In genomic region chr9:96611693-96612293, GRCm38 (mm10) we compare ENCODE assay signal across 18 mouse cellular contexts. TPM values are rescaled to one million over a fixed set of nuclear protein-coding genes. Genes with fewer than 3 reads are reported as not detected.
A peak's percentile ranks its signal among the peaks of the same experiment; 100 is the strongest.
DNase-seq lines count a peak whose midpoint lies in the region; ATAC-seq and TF ChIP-seq lines count a peak whose summit lies in the region.
"Had no signal": no experiment of that assay in that cellular context is flagged by ENCODE, and none has a peak within 500 bp of the region (broad histone marks: within the 10 kb centered on the region; RNA-seq: fewer than 3 reads in every experiment).

No protein-coding gene starts in this region.

- H3K4me3 ChIP-seq in ES-E14 (ENCODE audit: insufficient read depth in 1 of 2, low read depth in 1 of 2, low read length in 2 of 2, poor library complexity in 1 of 2, severe bottlenecking in 1 of 2): no peak overlapping the region
- H3K4me3 ChIP-seq: limb, embryonic 12.5 days; lung, embryonic 15.5 days; midbrain, embryonic 15.5 days had no signal

- no peak overlapping the region for H3K27ac ChIP-seq in ES-E14 (ENCODE audit: insufficient read depth, low read depth, low read length, poor library complexity, severe bottlenecking)
- H3K27ac ChIP-seq: limb, embryonic 12.5 days; lung, embryonic 15.5 days; midbrain, embryonic 15.5 days had no signal

- H3K9me3 ChIP-seq in ES-E14 (ENCODE audit: control insufficient read depth, insufficient read depth, low read depth, low read length): no peaks in the 10 kb centered on the region
- H3K9me3 ChIP-seq: lung, embryonic 15.5 days had no signal

- peak; percentile 46 for ATAC-seq in activated CD4-positive, CD25-positive, alpha-beta regulatory T cell, adult 4 months
- ATAC-seq in inflammation-experienced regulatory T-cells, adult 6 months: peak; percentile 60
- peak; percentile 77 for ATAC-seq in megakaryocyte progenitor cell, adult 5-6 weeks (replicated peaks; ENCODE audit: poor library complexity)
- ATAC-seq: forebrain, embryonic 14.5 days; intestine, embryonic 16.5 days; midbrain, embryonic 15.5 days; Patski had no signal

- in situ Hi-C loops in ES-E14 (cut with MboI; ENCODE audit: low sequenced_read_pairs in 2 of 2, unreplicated experiment in 2 of 2): no loop called here

- no peak for DNase-seq in ES-E14 (ENCODE audit: low read depth, low spot score)
- DNase-seq in left cerebral cortex, adult 18-20 months (ENCODE audit: low spot score in 2 of 2): no peak
- no peak for DNase-seq in kidney, postnatal 10 days
- no peak for DNase-seq in adrenal gland, adult (ENCODE audit: inconsistent age in 2 of 2, low spot score in 1 of 2)
- DNase-seq: adrenal gland, adult 2 months; cerebellum, adult 2 months; heart, adult 18-20 months; kidney, postnatal 14 days; thymus, postnatal 4 days had no signal

- H3K4me1 ChIP-seq in ES-E14 (ENCODE audit: control insufficient read depth in 2 of 2, insufficient read depth in 2 of 2, low read length in 2 of 2, poor library complexity in 1 of 2): peaks cover 2 to 4% of the 10 kb centered on the region in 2 experiments; a peak in 1 of 4 replicates
- H3K4me1 ChIP-seq: limb, embryonic 12.5 days; midbrain, embryonic 15.5 days had no signal

- H3K9ac ChIP-seq in ES-E14 (ENCODE audit: insufficient read depth, low read depth, low read length, poor library complexity, severe bottlenecking): no peak overlapping the region
- H3K9ac ChIP-seq: limb, embryonic 12.5 days; lung, embryonic 15.5 days; midbrain, embryonic 15.5 days had no signal

- peaks cover 2% of the 10 kb centered on the region; the same call in 1 of the 2 replicates for H3K36me3 ChIP-seq in ES-E14 (ENCODE audit: control insufficient read depth, insufficient read depth, low read length, poor library complexity, severe bottlenecking)

TF ChIP-seq in ES-E14, 5 proteins besides CTCF, POLR2A, EP300 and RAD21:
- TF ChIP-seq MAFK (IDR thresholded peaks at IDR 0.05; ENCODE audit: insufficient read depth, low read depth, low read length): peak; percentile 83
- TF ChIP-seq ZC3H11A (IDR thresholded peaks at IDR 0.05; ENCODE audit: borderline replicate concordance, low read depth, low read length): no peak
TF ChIP-seq in ES-E14: peak in this region for 1.

RNA-seq across cellular contexts. Expression of gene Rasa2, which starts 19.6 kb away (rescaled TPM):
- 8.4 and 9.7 TPM in 2 replicates for total RNA-seq in ES-E14 (2012; rRNA removed)
- 10 to 100 TPM; 36.2 to 36.7 TPM for polyA plus RNA-seq in activated CD4-positive, CD25-positive, alpha-beta regulatory T cell, adult 4 months (2017; shearing (Covaris generic))
- polyA plus RNA-seq in inflammation-experienced regulatory T-cells, adult 6 months (2017; shearing (Covaris generic)): 10 to 100 TPM; 31.5 to 41.1 (median 34.3) TPM
- total RNA-seq in megakaryocyte progenitor cell, adult 5-6 weeks (2015): 27.4 and 31.1 TPM in 2 replicates
- total RNA-seq in megakaryocyte progenitor cell, adult 5-6 weeks (2017): 20.8 and 23.5 TPM in 2 replicates
- 10 to 100 TPM; 43.6 to 43.9 TPM for total RNA-seq in left cerebral cortex, adult 18-20 months (2021)
